Mouse (Mus musculus) ovary, postnatal 36 days (tissue): ENCODE measurements around the gene Cish.

ENCODE experiments used
- DNase-seq: peaks from one replicate; pipeline ENCODE4 v3.0.0; 2022; ENCODE audit warnings: low spot score, mixed read lengths

The Cish gene

DNA sequence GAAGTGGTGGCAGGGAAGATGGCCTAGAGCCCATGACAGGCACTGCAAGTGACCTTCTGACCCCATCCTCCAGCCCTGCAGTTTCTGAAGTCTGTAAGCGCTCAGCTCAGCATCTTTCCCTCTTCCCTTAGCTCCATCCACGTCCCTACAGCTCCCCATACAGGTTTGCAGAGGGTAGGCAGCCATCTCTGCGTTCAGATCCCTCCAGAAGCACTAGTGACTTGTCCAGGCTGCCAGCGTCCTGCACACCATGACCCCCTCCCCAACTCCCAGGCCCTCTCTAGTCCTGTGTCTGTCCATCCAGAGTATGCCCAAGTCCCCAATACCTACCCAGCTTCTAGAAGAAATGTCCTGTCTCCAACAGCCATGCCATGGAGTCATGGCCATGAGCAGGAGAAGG is 17.7 kb upstream of the Cish start:
- DNase-seq: no peak

DNA sequence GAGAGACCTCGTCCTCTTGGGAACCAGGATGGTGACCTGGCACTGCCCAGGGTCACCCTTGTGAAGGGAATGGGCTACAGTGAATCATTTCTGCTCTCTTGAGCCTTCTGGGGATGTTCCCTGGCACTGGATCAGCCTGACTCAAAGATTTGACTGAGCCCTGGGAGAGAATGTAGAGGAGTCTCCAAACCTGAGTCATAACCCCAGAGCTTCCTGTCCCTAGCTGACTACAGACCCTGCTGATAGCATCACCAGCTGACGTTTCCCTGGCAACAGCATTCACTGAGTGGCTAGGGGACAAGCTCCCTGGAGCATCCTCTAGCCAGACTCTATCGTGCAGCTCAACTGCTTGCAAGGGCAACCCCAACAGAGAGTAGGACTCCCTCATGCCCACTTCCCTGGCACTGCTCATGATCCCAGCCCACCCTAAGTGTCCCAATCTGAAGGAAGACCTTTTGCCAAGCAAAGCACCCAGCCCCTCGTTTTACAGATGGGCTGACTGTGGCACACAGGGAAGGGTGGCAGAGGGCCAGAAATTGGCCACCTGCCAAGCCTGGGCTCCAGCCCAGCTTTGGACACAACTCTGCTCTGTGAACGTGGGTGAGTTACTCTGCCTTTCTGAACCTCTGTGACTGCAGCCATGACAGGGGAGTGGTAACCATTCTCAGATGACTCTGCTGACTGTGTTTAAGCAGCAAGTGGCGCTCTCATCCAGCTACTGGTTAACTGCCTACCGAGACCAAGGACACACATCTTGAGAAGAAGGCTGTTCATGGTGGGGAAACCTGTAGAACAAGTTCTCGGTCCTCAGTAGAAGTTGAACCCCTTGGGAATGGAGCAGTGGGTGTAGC is 17.1 kb upstream of the Cish start:
- DNase-seq: no peak

- no peak for DNase-seq
These were observed 16.2 kb upstream of the Cish start for GRCm38 (mm10) chr9:107279378-107280321.

DNA sequence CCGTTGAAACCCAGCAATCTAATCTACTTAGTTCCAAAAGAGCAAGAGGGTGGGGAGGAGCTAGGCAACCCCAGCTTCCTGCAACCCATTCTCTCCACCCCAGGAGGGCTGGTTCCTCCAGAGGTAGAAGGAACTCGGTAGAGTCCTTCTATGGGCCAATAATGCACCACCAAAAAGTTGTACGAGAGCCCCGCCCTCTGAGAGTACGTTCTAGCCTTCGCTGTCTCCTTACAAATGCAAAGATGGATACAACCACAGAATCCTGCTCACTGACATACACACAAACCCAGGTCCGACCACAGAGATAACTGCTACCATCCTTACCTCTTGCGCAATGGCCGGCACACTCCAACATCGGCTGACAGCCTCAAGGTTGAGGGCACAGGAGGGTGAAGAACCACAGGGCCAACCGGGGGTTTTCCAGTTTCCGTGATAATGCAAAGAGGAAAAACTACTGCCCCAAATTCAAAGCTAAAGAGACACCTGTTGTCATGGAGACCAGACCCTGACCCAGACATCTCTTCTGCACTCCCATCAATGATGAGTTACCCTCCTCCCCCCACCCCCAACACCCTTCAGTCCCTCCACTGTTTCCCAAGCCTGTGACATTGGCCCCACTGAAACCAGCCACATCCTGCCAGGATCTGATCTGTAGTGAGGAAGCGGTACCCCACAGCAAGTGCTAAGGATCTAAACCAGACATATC is 15.4 kb upstream of the Cish start:
- no peak for DNase-seq

DNA sequence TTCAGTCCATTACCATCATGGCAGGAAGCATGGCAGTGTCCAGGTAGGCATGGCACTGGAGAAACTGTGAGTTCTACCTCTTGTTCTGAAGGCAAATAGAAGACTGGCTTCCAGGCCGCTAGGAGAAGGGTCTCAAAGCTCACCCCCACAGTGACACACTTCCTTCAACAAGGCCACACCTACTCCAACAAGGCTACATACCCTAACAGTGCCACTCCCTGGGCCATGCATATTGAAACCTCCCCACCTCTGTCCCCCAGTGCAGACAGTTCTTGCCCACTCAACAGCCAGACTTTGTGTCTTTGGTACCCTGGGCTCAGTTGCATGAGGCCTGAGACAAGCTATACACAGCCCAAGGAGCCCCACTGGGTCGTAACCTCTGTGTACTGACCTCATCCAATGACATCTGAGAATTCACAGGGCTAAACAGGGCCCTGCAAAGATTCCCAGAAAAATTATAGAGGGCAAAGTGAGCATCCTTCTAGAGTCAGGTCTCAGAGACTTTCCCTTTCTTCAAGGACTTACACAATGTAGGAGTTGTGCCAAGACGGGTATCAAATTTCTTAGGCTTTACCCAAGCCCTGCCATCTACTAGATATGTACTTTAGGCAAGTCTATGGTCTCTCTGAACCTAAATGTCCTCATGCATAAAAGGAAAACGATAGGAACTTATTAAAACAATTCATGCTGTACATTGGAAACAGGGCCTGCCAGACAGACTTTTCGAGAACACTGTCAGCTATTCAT is 14.4 kb upstream of the Cish start:
- no peak for DNase-seq

DNA sequence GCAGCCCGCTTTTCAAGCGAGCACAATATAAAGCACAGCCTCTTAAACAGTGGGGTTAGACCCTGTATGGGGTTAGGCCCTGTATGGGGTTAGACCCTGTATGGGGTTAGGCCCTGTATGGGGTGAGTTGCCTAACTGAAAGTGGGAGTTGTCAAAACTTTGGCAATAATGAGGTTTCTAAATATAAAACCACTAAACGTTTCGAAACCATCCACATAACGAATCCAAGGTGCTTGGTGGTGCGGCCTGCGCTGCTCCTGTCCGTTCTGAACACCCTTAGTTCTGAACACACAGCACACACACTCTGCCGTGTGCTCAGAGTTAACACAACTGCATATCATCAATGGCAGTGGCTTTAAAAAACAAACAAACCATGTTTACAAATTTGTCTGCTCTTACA is 12.9 kb upstream of the Cish start:
- DNase-seq: no peak

DNA sequence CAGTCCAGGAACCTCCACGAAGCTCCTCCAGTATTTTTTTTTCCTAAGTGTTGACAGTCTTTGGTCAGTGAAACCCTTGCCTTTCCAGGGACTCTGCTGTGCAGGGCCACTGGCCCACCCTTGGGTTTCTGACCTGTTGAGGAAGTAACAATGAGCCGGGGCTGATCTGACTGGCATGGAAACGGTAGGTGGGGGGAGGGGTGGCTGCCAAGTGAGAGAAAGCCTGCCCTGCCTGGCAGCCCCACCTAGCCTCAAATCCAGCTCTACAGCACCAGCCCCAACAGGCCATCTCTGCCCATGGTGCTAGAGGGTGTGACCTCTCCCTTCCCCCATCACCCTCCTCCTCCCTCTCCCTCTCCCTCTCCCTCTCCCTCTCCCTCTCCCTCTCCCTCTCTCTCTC is 10.8 kb upstream of the Cish start:
- no peak for DNase-seq

DNA sequence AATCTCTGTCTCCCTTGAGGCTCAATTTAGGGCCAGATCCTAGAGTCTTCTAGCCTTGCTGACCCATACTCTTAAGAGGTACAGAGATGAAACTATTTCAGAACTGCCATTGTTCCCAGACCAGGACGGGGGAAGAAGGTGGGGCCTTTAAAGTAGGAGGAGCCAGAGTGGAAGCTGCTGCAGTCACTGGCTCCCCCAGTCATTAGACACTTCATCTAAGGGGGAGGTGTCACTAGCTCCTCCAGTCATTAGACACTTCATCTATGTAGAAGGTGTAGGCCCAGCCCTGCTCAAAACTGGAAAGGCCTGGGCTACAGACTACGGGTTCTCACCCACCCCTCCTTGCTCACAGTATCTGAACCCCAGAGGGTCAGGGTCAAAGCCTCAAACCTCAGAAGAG is 8.5 kb upstream of the Cish start:
- DNase-seq: no peak

GRCm38 (mm10) chr9:107288105-107288650 is 7.6 kb upstream of the Cish start:
- DNase-seq: no peak

DNA sequence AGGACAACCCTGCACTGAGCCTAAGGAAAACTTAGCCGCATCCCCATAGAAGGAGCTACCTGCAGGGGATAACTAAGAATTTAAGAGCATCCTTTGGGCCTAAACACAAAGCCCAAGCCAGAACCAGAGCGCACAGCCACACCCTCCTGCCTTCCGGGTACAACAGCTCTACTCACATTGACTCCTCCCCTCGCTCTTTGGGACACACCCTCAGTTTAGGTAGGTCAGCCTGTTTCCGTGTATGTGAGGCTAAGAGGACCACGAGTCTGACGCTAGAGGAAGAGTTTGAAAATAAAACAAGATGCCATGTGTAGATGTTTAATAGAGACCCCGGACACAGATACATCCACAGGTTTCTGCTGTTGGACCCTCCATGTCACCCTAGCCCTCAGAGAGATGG is 7.1 kb upstream of the Cish start:
- no peak for DNase-seq

DNA sequence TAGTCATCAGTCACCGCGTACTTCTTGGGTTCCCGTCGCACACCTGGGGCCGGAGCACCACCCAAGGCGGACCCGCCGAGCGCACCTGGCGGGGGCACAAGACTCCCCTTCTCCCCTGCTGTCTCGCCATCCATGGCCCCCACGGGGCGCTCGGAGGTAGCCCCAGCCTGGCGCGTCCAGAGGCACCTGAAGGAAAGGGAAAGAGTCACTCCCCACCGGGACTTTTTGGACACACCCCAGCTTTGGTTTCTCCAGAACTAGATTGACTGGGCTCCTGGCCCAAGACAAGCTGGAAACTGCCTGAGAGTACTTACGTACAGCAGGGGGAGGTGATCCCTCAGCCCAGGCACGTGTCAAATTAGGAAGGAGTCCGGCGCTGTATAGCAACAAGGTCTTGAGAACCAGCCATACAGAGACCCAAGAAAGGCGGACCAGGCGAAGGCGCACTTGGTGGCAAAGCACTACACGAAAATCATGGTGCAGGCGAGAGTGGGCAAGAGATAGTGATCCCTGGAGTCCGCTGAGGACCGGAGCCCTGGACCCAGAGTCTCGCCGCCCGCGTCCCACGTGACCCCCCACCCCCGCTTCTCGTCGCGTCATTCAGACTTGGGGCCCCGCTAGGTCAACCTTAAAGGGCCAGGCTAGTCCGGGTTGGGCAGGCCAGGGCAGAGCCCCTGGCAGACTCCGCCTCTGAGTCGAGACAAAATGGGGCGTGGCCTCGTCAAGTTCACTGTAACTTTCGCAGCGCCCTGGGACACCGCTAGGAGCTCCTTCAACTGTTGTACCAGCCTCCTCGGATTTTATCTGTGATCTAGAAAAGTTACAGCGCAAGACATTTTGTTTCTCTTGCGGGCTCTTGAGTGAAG is 6.4 kb upstream of the Cish start, which contains the start of gene Mapkapk3:
Mapkapk3 (minus strand) TSS at position 667 of the 866 bp plus-strand sequence.
- DNase-seq: peak; percentile 87

GRCm38 (mm10) chr9:107290897-107291296 is 4.9 kb upstream of the Cish start:
- peak; percentile 78 for DNase-seq

- DNase-seq: peak; percentile 81
These were observed 1.6 kb upstream of the Cish start for GRCm38 (mm10) chr9:107294249-107294648.

DNA sequence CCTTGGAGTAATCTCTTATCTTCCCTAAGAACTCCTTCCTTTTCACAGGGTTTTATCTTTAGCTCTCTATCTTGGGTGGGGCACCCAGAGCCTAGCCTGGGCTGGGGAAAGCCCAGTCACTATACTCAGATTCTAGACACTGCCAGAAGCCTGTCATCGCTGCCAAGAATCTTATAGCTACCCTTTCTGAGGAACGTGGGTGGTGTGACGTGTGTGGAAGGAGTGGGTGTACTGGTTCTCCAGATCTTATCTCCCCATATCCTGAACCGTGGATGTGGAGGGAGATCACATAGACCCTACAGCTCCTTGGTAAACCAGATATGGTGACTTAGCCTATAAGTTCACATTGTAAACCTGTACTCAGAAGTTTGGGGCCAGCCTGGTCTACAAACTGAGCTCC is 210 bp upstream of the Cish start:
- no peak for DNase-seq

DNA sequence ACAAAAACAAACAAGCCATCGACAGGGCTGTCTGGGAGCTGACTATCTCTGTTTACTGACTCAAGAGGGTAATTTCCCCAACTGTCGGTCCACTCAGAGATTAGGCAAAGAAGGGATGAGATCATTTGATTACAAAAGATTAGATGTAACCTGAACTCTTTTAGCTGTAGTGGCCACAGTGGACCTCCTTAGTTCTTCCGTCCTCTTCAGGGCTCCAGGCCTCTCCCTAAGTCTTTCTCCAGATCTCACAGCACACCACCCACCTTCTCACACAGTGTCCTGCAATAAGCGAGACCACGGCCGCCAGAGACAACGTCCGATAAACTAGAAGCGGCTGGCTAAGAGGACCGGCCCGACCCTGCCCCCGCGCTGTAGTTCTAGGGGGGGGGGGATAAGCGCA is 215 bp downstream of the Cish start:
- no peak for DNase-seq

DNA sequence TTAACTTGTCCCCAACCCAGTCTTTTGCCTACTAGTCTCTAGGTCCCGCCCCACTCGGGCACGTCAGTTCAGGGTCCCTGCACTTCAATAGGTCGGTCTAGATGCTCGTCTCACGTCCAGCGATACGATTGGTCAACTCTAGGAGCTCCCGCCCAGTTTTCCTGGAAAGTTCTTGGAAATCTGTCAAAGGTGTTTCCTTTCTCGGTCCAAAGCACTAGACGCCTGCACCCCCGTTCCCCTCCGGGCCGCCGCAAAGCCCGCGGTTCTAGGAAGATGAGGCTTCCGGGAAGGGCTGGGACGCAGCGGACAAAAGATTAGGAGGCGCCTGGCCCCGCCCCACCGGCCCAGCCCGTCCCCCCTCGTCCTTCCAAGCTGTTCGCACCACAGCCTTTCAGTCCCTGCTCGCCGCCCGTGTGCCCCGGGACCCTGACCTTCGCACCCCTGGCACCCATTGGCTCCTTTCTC is 707 bp downstream of the Cish start:
- DNase-seq: peak; percentile 90

GRCm38 (mm10) chr9:107297059-107297458 is 1.2 kb downstream of the Cish start:
- DNase-seq: no peak

DNA sequence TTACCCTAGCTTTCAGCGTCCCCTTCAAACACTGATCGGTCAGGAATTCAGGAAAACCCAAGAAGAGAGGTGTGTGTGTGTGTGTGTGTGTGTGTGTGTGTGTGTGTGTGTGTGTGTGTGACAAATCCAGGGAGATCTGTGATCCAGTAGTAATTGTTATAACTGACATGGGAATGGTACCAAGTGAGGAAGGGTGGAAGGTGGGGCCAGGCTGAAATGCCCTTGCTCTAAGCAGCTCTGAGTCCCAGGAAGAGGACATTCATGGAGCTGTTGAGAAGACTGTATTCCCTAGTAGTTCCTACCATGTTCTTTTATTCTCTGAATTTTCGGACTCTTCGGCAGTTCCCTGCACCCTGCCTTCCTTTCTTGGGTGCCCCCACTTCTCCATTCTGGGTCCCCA is 1.8 kb downstream of the Cish start:
- DNase-seq: no peak

DNA sequence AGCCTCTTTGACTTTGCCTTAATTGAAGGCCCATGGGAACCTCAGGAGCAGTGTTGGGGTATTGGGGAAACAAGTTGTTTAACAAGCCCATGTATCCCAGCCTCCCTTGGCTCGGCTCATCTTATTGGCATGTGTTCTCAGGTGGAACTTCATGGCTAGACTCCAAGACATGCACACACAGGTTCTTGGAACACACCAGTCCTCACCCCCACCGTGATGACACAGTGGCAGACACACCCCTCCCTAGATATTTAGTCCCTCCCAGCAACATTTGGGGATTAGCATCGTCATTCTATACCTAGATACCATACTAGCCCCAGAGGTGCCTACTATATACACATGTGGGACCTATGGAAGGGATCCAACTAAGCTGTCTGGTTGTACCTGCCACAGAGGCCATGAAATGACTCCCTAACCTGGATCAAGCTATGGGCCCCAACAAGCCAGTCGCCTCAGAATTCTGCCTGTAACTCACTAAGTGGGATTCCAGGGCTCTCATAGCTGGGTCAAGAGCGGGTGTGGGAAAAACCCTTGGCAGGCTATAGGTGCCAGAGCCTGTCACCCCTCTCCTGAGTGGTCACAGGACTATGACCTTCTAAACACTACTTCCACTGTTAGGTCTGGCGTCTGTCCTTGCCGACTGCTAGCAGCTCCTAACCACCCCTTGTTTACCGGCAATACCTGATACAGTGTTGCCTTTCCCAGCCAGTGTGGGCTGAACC is 2.4 kb downstream of the Cish start:
- DNase-seq: no peak

DNA sequence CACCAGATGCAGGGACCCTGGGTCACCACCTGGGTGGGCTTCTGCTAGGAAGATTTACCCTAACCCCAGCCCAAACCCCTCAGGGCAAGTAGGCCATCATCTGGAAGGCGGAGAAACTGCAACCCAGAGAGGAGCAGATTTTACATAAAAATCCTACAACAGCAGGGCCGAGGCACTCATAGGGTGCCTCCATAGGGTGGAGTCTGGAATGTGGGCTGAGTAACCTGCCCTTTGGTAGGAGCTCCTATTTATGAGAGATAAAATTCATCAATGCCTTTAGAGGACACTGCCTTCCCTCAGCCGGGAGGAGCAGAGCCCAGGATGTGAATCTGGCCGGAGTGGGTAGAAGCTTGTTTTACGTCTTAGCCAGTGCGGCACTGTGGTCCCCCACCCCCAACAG is 3.0 kb downstream of the Cish start:
- DNase-seq: no peak
